Mouse (Mus musculus): ENCODE results near the gene Kcnk6.

Kcnk6 gene

DNA sequence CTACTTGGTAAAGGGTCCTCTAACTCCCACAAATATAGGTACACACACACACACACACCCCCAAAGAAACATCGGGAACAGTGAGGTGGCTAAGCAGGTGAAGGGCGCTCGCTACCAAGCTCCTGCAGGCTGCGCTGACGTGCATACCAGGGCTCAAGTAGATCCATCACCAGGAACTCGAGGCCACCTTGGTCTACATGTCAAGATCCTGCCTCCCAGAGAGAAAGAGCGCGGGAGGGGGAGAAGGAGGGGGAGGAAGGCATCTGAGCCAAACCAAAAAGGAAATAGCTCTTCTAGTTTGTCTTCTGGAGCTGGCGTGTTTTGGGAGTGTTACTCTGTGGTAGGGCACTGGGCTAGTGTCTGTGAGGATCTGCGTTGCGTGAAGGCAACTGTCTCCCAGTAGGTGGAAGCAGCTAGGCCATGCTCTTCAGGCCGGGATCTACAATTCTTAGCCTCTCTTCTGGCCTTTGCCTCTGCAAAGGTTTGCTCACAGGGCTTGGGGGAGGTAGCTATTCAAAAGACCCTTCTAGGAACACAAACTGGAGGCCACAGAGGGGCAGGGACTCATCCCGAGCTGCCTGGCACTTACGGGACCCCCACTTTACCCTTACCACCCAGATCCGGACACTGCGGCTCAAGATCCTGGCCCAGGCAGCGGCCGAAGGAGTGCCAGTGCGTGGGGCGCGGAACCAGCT lies 14.5 kb upstream of the Kcnk6 start:
- 78% methylated on average over 21 of the region's 21 CpGs for WGBS

DNA sequence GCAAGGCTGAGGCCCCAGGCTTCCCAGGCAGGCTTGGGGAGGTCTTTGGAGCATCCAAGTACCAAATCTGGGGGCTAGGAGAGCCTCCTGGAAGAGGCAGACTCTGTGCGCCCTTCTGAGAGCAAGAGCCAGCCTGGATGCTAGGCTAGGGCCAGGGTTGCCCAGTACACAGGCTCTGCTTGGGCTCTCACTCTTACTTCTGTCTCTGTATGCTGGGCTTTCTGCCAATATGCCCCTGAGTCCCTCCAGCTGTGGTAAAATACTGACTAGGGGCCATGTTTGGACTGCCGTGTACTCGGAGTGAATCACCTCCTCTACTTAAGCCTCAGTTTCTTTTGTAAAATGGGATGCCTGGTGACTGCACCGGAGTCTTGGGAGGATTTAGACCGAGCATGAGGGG lies 13.7 kb upstream of the Kcnk6 start:
- 81% methylated on average over 5 of the region's 5 CpGs for WGBS

DNA sequence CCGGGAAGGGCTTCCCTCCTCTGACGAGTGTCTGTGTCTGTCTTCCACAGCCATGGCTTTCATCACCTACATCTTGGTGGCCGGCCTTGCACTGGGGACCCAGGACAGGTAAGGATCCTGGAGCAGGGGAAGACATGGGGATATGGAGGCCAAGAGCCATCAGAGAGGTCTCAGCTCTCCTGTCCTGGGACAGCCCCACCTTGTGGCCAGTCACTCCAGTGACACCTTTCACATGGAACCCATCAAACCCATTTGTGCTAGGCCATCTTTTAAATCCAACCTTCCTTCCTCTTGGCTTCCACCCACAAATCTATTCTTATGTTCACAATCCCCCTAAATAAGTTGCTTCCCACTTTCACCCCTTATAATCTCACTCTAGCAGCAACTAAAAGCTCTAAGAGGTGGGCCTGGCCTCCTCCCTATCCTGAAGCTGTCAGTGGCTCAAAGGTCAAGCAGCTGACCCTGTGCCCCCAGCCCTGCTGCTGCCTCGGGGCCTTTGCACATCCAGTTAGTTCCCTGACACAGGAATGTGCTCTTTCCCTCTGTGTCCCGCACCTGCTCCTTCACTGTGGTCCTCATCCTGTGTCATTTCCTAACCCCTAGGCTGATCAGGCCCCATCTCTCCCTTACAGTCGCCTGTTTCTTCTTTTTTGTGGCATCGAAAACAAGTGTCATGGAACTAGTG lies 12.6 kb upstream of the Kcnk6 start:
- 91% methylated on average over 7 of the region's 7 CpGs for WGBS

DNA sequence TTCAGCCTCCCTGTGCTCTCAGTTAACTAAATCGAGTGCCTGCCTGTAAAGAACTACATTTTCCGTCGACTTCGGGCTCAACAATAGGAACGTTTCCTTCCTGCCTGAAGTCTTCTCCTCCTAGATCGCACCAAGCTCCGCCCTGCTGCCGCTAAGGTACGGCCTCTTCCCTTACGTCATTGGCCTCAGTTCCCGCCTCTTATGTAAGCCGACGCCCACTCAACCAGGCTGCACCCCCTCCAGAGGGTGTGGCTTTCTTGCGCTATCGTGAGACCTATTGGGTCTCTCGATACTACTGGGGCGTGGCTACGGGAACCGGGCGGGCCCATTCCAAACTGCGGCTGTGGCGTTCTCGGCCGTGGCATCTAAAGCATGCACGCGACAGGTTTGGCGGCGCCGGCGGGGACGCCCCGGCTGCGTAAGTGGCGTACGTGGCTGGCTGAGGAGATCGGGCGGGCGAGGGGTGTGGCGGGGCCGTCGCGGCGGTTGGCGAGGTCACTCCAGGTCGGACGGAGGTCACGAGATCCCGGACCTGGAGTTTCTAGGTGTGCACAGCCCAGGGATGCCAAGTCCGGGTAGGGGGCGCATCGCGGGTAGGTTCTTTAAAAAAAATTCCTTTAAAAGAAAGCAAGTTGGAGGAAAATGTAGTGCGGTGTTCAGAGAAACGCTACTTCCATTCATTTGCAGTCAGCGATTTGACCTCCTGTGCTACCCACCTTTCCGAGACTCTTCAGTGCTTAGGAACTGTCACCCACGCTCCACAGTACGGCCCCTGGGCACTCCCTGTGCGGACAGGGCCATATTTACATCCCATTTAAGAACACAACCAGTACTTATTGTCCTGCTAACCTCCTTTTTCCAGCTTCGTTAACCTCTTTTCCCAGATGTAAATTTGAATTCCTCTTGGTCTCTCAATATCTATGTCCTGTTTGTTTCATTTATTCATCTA lies 6.0 kb upstream of the Kcnk6 start, which contains the start of gene Yif1b:
Yif1b (plus strand) TSS at position 311 of the 949 bp plus-strand sequence.
- WGBS = under 1% methylated on average over 60 of the region's 60 CpGs

DNA sequence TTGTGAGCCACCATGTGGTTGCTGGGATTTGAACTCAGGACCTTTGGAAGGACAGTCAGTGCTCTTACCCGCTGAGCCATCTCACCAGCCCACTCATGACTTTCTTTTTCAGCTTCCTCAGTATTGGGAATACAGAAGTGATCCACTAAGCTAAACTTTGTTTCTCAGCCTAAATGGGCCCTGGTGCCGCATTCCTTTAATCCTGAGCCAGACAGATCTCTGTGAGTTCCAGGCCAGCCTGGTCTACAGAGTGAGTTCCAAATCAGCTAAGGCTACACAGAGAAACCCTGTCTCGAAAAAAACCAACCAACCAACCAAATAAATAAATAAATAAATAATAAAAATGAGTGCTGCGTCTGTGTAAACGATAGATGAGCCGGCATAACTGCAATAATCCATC lies 5.3 kb upstream of the Kcnk6 start:
- 16% methylated on average over 6 of the region's 6 CpGs for WGBS

DNA sequence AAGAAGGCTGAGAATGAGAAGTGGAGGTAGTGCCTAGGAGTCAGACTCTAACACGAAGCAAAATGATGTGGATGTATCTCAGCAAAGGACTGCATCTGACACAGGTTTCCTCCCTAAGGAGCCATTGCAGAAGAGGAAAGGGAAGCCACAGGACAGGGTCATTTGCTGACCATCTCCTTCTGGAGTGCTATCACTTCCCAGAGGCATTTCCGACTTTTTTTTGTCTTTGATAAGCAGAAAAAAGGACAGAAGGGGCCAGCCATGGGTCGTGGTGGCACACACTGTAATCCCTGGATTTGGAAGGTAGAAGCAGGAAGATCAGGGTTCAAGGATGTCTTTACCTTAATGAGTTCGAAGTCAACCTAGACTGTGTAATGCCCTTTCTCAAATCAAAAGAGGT lies 4.3 kb upstream of the Kcnk6 start:
- 82% methylated on average over 4 of the region's 4 CpGs for WGBS

DNA sequence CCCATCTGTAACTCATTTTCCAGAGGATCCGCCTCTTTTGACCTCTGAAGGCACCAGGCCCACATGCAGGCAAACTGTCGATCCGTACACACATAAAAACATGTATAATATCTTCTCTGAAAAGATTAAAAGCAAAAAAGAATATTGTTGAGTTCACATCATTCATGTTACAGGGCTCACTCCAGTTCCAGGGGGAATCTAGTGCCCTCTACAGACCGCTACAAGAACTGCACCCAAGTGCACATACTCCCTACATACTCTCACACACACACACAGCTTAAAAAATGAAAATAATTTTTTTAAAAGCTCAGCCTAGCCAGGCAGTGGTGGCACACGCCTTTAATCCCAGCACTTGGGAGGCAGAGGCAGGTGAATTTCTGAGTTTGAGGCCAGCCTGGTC lies 2.3 kb upstream of the Kcnk6 start:
- 89% methylated on average over 5 of the region's 5 CpGs for WGBS

DNA sequence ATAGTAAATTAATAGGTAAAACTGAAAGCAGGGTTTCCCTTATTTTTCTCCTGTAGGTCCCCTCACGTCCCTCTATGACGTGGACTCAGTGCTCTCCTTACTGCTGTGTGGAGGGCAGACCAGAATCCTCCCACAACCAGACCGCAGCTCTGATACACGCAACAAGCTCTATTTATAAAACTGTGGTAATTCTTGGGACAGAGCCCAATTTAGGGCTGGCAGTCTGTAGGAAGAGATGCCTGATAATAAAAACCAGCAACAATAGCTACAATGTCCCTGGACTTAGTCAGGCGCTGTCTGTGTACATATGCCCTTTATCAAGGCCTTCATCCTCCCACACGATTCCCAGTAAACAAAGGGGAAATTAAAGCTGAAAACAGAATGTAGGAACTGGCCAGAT lies 1.4 kb upstream of the Kcnk6 start:
- 32% methylated on average over 6 of the region's 6 CpGs for WGBS

DNA sequence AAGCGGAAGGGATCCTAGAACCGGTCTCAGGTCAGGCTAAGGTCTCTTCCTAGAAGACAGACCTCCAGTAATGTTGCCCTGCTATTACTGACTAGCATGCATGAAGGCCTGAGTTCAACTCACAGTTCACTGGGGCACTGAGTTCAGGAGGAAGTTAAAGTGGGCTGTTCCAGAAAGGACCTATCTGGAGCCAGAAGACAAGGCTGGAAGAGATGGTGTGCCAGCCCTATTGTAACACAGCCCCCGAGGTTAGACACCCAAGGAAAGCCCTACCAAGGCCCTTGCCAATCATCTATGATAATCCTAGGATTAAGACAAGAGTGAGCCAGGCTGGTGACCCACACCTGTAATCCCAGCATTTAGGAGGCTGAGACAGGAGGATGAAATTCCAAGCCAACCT lies 798 bp downstream of the Kcnk6 start:
- 72% methylated on average over 3 of the region's 3 CpGs for WGBS

DNA sequence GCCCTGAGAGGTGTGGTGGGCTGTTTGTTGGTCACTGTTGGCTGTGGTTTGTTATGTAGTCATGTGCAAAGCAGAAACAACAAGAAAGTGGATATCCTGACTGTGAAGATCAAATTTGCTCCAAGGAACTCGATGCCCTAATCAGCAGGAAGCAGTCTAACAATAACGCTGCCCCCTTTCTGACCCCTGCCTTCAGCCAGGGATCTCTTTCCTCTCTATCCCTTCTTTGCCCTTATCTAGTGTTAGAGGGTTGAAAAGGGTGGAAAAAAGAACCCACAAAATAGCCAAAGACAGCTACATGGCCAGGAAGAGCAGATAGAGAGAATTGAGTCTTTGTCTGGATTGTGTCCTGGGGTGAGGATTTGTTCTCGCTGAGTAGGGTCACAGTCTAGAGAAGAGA lies 1.8 kb downstream of the Kcnk6 start:
- WGBS = 45% methylated on average over 3 of the region's 3 CpGs

DNA sequence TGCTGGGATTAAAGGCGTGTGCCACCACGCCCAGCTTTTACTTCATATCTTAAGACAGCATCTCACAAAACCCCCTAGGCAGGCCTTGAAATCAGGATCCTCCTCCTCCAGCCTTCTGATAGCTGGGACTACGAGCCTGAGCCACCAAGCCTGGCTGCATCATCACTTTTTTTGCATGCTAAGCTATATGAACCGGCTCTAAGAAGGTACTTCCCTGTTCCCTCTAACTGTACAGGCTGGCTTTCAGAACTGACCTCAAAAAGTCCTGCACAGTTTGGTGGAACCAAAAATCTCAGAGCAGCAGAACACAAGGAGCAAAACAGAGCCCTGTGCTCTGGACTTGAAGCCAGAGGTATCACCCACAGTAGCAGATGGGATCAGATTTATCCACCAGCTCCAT lies 4.1 kb downstream of the Kcnk6 start:
- WGBS = 85% methylated on average over 4 of the region's 4 CpGs

DNA sequence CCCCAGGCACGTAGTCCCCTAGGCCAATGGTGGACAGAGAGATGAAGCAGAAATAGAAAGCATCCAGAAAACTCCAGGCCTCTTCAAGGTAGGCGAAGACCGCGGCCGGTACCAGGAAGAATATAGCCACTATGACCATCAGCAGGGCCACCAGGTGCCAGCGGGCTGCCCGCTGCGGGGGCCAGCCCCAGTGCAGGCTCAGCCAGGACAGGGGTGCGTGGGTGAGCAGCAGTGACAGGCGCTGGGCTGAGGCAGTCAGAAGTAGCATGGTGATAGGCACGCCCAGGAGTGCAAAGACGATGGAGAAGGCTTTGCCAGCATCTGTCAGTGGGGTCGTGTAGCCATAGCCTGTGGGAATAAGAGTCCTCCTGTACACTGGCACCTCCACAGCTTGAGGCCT lies 6.8 kb downstream of the Kcnk6 start:
- WGBS = 78% methylated on average over 13 of the region's 13 CpGs

DNA sequence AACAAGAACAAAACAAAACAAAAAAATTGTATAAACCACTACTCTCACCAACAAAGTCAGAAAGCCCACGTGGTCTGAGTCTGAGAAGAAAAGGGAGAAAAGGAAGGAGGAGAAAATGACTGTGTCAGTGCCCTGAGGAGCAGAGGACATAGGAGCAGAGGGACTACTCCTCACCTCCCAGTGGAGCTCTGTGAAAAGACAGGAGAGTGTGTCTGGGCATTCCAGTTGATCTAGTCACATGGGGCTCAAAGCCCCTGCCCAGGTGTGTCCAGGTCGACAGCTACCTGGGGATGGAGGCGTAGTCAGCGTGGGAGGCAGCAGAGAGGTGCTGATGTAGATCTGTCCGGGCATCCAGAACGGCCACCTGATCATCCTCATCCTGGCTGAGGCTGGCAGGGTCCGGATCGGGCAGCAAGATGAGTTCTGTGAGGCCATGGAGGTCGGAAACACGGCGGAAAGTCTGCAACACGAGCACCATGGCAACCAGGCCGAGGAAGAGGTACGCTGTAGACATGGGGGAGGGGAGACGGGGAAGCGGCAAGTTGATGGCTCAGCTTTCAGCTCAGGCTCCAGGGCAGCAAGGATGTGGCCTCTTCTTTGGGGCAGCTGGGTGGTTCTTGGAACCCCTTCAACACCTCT lies 7.4 kb downstream of the Kcnk6 start:
- WGBS = 20% methylated on average over 16 of the region's 16 CpGs

DNA sequence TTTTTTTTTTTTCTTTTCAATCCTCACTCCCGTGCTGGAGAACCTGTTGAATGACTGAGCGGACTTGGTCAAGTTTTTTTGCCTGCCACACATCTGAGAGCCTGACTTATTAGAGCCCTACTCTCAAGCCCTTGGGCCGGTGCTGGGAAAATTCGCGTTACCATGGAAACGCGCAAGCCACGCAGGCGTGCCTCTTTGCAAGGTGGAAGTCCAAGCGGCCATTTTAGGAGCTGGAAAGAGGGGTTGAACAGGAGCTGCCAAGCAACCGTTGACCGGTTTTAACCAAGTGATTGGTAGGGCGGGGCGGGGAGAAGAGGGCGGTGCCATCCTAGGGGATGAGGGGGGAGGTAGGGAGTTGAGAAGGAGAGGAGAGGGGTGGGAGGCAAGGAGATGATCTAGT lies 17.5 kb downstream of the Kcnk6 start:
- WGBS = 61% methylated on average over 15 of the region's 15 CpGs

DNA sequence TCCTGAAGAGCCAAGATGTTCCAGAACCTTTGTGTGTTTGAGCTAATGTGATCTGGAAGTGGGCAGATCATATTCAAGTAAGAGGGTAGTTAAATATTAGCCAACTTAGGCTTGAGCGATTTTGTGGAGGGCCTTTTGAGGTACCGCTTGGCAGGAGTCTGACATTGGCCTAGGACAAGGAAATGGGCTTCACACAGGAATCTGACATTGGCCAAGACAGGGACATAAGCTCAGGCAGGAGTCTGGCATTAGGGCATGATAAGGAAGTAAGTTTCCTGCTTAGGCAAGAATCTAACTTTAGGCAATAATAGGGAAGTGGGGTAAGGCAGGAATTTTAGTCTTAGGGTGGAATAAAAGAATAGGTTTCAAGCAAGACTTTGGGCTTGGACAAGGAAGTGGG lies 18.1 kb downstream of the Kcnk6 start:
- WGBS = 82% methylated on average over 2 of the region's 2 CpGs

DNA sequence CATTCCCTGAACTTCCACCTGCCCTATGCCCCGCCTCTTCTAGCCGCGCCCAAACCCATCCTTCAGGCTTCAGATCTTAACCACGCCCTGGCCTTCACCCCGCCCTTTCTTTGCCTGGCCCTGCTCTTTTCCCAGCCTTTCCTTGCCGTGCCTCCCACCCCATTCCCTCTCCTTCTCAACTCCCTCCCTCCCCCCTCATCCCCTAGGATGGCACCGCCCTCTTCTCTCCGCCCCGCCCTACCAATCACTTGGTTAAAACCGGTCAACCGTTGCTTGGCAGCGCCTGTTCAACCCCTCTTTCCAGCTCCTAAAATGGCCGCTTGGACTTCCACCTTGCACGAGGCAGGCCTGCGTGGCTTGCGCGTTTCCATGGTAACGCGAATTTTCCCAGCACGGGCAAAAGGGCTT lies 18.6 kb downstream of the Kcnk6 start, which contains the start of gene Catsperg1:
Catsperg1 (minus strand) TSS at position 361 of the 408 bp plus-strand sequence.
- WGBS = 8% methylated on average over 20 of the region's 20 CpGs

DNA sequence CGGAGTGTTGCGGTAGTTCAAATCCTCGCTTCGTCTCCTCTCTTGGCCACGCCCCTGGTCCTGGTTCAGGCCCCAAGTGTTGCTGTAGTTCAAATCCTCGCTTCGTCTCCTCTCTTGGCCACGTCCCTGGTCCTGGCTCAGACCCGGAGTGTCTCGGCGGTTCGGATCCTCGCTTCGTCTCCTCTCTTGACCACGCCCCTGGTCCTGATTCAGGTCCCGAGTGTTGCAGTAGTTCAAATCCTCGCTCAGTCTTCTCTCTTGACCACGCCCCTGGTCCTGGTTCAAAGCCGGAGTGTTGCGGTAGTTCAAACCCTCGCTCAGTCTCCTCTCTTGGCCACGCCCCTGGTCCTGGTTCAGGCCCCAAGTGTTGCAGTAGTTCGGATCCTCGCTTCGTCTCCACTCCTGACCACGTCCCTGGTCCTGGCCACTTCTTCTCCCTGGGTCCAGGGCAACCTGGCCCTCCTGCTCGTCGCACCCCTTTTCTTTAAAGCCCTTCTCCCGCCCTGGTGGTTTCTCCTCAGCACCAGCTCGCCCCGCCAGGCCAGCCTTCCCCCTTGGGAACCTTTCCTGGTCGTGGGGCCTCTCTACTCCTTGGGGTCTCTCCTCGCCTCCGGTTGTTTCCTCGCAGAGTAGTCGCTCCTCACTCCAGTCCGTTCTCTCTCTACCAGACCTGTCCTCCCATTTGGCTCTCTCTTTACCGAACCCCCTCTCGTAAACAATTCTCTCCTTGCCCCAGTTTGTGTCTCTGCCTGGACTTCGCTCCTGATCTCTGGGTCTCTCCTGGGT lies 19.3 kb downstream of the Kcnk6 start:
- 30% methylated on average over 40 of the region's 40 CpGs for WGBS

DNA sequence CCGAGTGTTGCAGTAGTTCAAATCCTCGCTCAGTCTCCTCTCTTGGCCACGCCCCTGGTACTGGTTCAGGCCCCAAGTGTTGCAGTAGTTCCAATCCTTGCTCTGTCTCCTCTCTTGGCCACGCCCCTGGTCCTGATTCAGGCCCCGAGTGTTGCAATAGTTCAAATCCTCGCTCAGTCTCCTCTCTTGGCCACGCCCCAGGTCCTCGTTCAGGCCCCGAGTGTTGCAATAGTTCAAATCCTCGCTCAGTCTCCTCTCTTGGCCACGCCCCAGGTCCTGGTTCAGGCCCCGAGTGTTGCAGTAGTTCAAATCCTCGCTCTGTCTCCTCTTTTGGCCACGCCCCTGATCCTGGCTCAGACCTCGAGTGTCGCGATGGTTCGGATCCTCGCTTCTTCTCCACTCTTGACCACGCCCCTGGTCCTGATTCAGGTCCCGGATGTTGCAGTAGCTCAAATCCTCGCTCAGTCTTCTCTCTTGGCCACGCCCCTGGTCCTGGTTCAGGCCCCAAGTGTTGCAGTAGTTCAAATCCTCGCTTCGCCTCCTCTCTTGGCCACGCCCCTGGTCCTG lies 20.0 kb downstream of the Kcnk6 start:
- WGBS = 26% methylated on average over 26 of the region's 26 CpGs

DNA sequence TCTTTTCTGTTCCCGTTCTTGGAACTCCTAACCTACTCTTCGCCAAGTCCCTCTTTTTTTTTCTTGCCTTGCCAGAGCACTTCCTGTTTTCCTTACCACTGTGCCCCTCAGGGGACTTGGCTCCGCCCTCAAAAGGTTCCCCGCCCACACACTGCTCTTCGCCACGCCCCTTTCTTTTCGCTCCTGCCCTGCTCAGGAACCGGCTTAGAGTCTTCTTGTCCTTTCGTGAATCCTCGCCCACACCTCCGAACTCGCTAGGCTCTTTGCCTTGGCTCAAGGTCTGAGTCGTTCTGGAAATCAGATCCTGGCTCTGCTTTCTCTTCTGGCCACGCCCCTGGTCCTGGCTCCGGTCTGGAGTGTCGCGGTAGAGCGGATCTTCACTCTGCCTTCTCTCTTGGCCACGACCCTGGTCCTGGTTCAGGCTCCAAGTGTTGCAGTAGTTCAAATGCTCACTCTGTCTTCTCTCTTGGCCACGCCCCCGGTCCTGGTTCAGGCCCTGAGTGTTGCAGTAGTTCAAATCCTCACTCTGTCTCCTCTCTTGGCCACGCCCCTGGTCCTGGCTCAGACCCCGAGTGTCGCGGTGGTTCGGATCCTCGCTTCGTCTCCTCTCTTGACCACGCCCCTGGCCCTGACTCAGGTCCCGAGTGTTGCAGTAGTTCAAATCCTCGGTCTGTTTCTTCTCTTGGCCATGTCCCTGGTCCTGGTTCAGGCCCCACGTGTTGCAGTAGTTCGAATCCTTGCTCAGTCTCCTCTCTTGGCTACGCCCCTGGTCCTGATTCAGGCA lies 20.7 kb downstream of the Kcnk6 start:
- 4% methylated on average over 34 of the region's 34 CpGs for WGBS

DNA sequence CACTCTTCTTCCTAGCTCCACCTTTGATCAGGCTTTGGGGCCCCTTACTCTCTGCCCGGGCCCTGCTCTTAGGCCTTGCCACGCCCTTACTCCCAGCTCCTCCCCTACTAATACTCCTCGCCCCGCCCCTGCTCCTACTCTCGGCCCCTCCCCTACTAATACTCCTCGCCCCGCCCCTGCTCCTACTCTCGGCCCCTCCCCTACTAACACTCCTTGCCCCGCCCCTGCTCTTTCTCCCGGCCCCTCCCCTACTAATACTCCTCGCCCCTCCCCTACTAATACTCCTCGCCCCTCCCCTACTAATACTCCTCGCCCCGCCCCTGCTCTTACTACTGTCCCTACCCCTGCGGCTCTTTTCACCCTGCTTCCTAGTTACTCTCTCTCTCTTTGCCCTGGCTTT lies 21.3 kb downstream of the Kcnk6 start:
- WGBS = 29% methylated on average over 14 of the region's 15 CpGs

Data from cerebral cortex, adult 2 months (tissue).